Mouse (Mus musculus): ENCODE results near the gene Crip1. TPM values are rescaled to one million over a fixed set of nuclear protein-coding genes. Genes with fewer than 3 reads are reported as not detected.

The Crip1 gene
- 100 to 1,000 TPM; 178 to 211 TPM for total RNA-seq (2021)

GRCm38 (mm10) chr12:113146112-113147057 is at the start of gene Crip1:
Gene Crip1 (plus strand): TSS chr12:113146316.
- intact Hi-C loops (cut with DNase I), result no loop called here

GRCm38 (mm10) chr12:113097040-113097439 is 49.1 kb upstream of the Crip1 start:
- no peak for DNase-seq (ENCODE audit: low spot score)
- intact Hi-C loops (cut with DNase I), result no loop called here

More at GRCm38 (mm10) chr12:113146112-113147057, at the start of gene Crip1:
- DNase-seq (ENCODE audit: low spot score), result peak; percentile 85

- intact Hi-C loops (cut with DNase I), result no loop called here
- no peak for DNase-seq (ENCODE audit: low spot score)
Measured at GRCm38 (mm10) chr12:113097749-113098281, 48.3 kb upstream of the Crip1 start, which contains the start of gene Mta1. Gene Mta1 (plus strand): TSS chr12:113098278.

GRCm38 (mm10) chr12:113098530-113099151 is 47.5 kb upstream of the Crip1 start:
- DNase-seq (ENCODE audit: low spot score), result no peak
- intact Hi-C loops (cut with DNase I), result no loop called here

- DNase-seq (ENCODE audit: low spot score), result no peak
- intact Hi-C loops (cut with DNase I), result loop anchor here (5.0 kb wide), 2 partner anchors 142 to 222 kb away; no protein-coding TSS in a partner anchor
Measured at GRCm38 (mm10) chr12:113099470-113100237, 46.5 kb upstream of the Crip1 start.

- intact Hi-C loops (cut with DNase I), result loop anchor here (5.0 kb wide), 2 partner anchors 143 to 223 kb away; no protein-coding TSS in a partner anchor
Measured at GRCm38 (mm10) chr12:113100448-113101076, 45.6 kb upstream of the Crip1 start.

GRCm38 (mm10) chr12:113101251-113101960 is 44.7 kb upstream of the Crip1 start:
- DNase-seq (ENCODE audit: low spot score), result no peak
- intact Hi-C loops (cut with DNase I), result loop anchor here (5.0 kb wide), 2 partner anchors 144 to 224 kb away; no protein-coding TSS in a partner anchor

More at GRCm38 (mm10) chr12:113100448-113101076, 45.6 kb upstream of the Crip1 start:
- DNase-seq (ENCODE audit: low spot score), result no peak

GRCm38 (mm10) chr12:113102461-113102860 is 43.7 kb upstream of the Crip1 start:
- intact Hi-C loops (cut with DNase I), result loop anchor here (5.0 kb wide), 2 partner anchors 145 to 225 kb away; no protein-coding TSS in a partner anchor
- no peak for DNase-seq (ENCODE audit: low spot score)

GRCm38 (mm10) chr12:113103846-113104451 is 42.2 kb upstream of the Crip1 start:
- intact Hi-C loops (cut with DNase I), result loop anchor here (5.0 kb wide), 2 partner anchors 147 to 227 kb away; no protein-coding TSS in a partner anchor

GRCm38 (mm10) chr12:113106386-113106785 is 39.7 kb upstream of the Crip1 start:
- intact Hi-C loops (cut with DNase I), result no loop called here
- no peak for DNase-seq (ENCODE audit: low spot score)

More at GRCm38 (mm10) chr12:113103846-113104451, 42.2 kb upstream of the Crip1 start:
- DNase-seq (ENCODE audit: low spot score), result no peak

- intact Hi-C loops (cut with DNase I), result no loop called here
- no peak for DNase-seq (ENCODE audit: low spot score)
Measured at GRCm38 (mm10) chr12:113107431-113108124, 38.5 kb upstream of the Crip1 start.

GRCm38 (mm10) chr12:113108528-113109283 is 37.4 kb upstream of the Crip1 start:
- intact Hi-C loops (cut with DNase I), result no loop called here
- no peak for DNase-seq (ENCODE audit: low spot score)

GRCm38 (mm10) chr12:113109801-113110200 is 36.3 kb upstream of the Crip1 start:
- DNase-seq (ENCODE audit: low spot score), result no peak
- intact Hi-C loops (cut with DNase I), result no loop called here

- intact Hi-C loops (cut with DNase I), result no loop called here
- DNase-seq (ENCODE audit: low spot score), result no peak
Measured at GRCm38 (mm10) chr12:113114141-113114540, 32.0 kb upstream of the Crip1 start.

- intact Hi-C loops (cut with DNase I), result no loop called here
- DNase-seq (ENCODE audit: low spot score), result no peak
Measured at GRCm38 (mm10) chr12:113114856-113115538, 31.1 kb upstream of the Crip1 start.
